Mouse (Mus musculus) thymus, adult 2 months (tissue): Measurements from ENCODE around the gene Prss16. TPM values are rescaled to one million over a fixed set of nuclear protein-coding genes. Genes with fewer than 3 reads are reported as not detected.

ENCODE experiments used
- DNase-seq: peaks from one replicate; pipeline ENCODE4 v3.0.0; 2021
- H3K27ac ChIP-seq: fragments of 200-500 bp; 2 replicates; pipeline ENCODE4 v1.5.1; 2012; ENCODE audit warnings: low read length, control low read depth; ENCODE audit not compliant: control insufficient read depth, insufficient read depth
- H3K27me3 ChIP-seq: fragments of 200-500 bp; 2 replicates; pipeline ENCODE4 v1.6.1; 2012; ENCODE audit warnings: mild to moderate bottlenecking, low read length, moderate library complexity, mixed read lengths; ENCODE audit not compliant: control insufficient read depth, insufficient read depth
- H3K36me3 ChIP-seq: fragments of 200-500 bp; 2 replicates; pipeline ENCODE4 v1.6.1; 2012; ENCODE audit warnings: mild to moderate bottlenecking, low read length, moderate library complexity; ENCODE audit not compliant: control insufficient read depth, insufficient read depth
- H3K4me1 ChIP-seq: fragments of 200-500 bp; replicated peaks from 2 replicates; pipeline ENCODE4 v1.6.1; 2012; ENCODE audit warnings: low read length; ENCODE audit not compliant: control insufficient read depth, insufficient read depth
- H3K4me3 ChIP-seq: fragments of 200-500 bp; 2 replicates; pipeline ENCODE4 v1.5.1; 2012; ENCODE audit warnings: mild to moderate bottlenecking, low read length, control low read depth, moderate library complexity; ENCODE audit not compliant: control insufficient read depth, insufficient read depth
- CTCF ChIP-seq: fragments of 200-500 bp; IDR thresholded peaks from 2 replicates; pipeline ENCODE4 v1.5.1; 2012; ENCODE audit warnings: mild to moderate bottlenecking, control low read depth, low read length, moderate library complexity, borderline replicate concordance; ENCODE audit not compliant: control insufficient read depth, poor library complexity, insufficient read depth; ENCODE audit errors: extremely low read depth
- POLR2A ChIP-seq: fragments of 200-500 bp; IDR thresholded peaks from 2 replicates; pipeline ENCODE4 v1.6.1; 2012; ENCODE audit warnings: mild to moderate bottlenecking, low read length, control low read depth, moderate library complexity; ENCODE audit not compliant: control insufficient read depth, poor library complexity, insufficient read depth; ENCODE audit errors: extremely low read depth
- WGBS: fragments of 180-500 bp; shearing (Covaris S2); methylation state at CpG from one replicate; pipeline ENCODE4 v1.1.7; 2018; 5-methylcytosine and 5-hydroxymethylcytosine counted together
- polyA plus RNA-seq: library from polyadenylated mRNA; depleted of rRNA; stranded (reverse); fragments of >200 nt; gene quantifications from 2 replicates; pipeline ENCODE4 v1.2.3, GENCODE M21; 2012

Gene Prss16
- polyA plus RNA-seq, 1 experiment = 1,004 TPM

DNA sequence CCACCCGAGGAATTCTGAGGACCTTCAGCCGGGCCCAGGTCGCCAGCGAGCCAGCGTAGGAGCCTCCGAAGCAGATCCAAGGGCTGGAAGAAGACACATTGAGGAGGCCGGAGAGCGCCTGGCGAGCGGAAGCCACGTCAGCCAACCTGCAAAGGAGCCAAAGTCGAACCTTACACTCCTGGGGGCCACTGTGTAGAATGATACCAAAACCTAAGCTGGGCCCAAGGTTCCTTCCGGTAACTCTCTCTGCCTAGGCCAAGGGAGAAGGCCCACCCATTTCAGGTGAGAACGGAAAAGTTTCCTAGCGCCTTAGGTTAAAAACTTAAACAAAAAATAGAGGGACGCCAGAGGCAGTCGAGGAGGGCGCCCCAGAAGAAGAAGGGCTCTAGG is 2.4 kb downstream of the Prss16 start:
- Histone ChIP-seq H3K27me3 (peaks cover 4% of the 10 kb centered on the region; the same call in 1 of the 2 replicates), H3K36me3 (no peaks in the 10 kb centered on the region), H3K4me3 (peak overlapping the region; percentile 69), H3K4me1 (peaks cover 11% of the 10 kb centered on the region), H3K27ac (no peak overlapping the region)
- no peak for DNase-seq
- TF ChIP-seq CTCF (no peak), POLR2A (no peak)
- 23% methylated on average over 18 of the region's 18 CpGs for WGBS

DNA sequence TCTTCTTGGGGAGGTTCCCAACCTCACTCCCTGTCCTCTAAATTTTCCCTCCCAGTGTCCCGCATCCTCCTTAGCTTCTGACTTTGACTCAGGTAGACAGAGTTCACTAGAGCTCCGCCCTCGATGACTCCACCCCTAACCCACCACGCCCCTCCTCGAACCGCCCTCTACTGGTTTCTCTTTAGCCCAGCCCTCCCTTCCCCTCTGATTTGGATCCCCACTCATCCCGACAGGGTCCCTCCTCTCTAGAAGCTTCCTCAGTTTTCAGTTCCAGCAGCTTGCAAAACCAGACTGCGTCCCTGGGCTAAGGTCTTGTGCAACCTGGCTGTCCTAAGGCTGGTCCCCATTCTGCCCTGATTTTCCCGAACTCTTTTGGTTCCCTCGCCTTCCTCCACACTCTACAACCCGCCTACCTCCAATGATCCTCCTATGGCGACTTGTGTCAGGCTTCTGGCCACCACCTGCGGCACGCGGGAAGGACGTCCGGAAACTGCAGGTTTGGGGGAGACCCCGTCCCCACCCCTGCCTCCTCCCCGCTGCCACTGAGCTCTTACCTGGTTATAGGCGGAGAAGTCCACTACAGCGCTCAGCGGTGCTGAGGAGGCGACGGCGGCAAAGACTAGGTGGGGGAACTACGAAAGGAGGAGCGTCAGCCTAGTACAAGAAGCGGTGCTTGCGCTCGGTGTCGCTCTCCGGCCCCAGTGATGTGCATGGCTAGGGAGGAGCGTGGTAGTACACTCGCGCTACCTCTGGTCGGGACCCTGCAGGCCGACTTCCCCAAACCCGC is 3.0 kb downstream of the Prss16 start:
- peaks cover 4% of the 10 kb centered on the region; the same call in 1 of the 2 replicates for H3K27me3 ChIP-seq
- H3K36me3 ChIP-seq = no peaks in the 10 kb centered on the region
- peaks cover 16% of the 10 kb centered on the region for H3K4me1 ChIP-seq
- peak; percentile 77 for DNase-seq
- peak overlapping the region; percentile 69 for H3K4me3 ChIP-seq
- no peak overlapping the region for H3K27ac ChIP-seq
- WGBS = under 1% methylated on average over 38 of the region's 38 CpGs
- TF ChIP-seq POLR2A (no peak), CTCF (no peak)

DNA sequence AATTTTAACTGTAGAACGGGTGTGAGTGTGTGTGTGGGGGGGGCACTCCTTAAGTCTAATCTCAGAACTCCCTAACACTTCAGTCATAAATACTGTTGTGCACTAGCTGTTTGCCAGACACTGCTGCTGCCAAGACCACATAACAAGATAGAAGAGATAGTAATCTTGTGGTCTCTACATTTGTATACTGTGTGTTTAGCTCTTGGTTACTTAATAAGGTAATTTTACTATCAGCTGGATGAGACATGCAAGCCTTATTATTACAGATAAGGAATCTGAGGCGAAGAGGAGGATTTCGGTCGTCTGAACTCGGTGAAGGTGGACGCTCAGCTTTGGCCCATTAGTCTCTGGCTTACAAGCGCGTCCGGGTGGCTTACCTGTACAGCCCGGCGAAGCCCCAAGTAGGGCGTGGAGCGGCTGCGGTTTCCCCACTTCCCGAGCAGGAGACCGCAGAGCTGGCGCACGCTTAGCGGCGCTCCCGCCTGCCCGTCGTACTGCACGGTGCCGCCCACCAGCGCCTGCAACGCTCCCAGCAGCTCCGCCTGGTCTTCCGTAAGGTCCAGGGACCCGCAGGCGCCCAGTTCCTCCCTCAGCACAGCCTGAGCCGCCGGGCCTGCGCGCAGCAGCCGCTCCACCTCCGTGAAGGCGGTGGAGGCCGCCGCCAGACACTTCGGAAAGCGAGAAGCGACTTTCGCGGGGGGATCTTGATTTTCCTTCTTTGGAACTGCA is 3.8 kb downstream of the Prss16 start:
- TF ChIP-seq CTCF (0 out of 2 replicates have a peak, but pooled peaks have one; percentile 21), POLR2A (no peak)
- H3K4me3 ChIP-seq = peak overlapping the region; percentile 69
- H3K27ac ChIP-seq = no peak overlapping the region
- peak; percentile 71 for DNase-seq
- under 1% methylated on average over 45 of the region's 45 CpGs for WGBS
- H3K36me3 ChIP-seq = no peaks in the 10 kb centered on the region
- peaks cover 19% of the 10 kb centered on the region for H3K4me1 ChIP-seq
- peaks cover 4% of the 10 kb centered on the region; the same call in 1 of the 2 replicates for H3K27me3 ChIP-seq

DNA sequence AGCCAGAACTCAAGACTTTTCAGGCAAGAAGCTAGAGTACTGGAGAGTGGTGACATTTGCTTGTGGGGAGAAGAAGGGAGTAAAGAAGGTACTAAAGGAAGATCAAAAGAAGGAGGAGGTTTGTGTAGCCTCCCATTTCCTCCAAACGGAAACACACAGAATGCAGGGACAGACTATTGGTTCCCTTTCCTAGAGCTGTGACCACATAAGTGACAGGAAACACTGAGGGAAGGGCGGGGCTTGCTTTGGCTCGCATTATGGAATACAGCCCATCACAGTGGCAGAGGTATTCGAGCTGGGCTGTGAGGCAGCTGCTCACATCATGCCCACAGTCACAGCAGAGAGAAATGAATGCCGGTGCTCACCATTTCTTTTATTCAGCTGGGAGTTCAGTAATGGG is 7.7 kb downstream of the Prss16 start:
- Histone ChIP-seq H3K27ac (no peak overlapping the region), H3K27me3 (peaks cover 9% of the 10 kb centered on the region), H3K4me1 (peaks cover 19% of the 10 kb centered on the region), H3K36me3 (no peaks in the 10 kb centered on the region), H3K4me3 (no peak overlapping the region)
- no peak for DNase-seq
- 0% methylated on average over 5 of the region's 5 CpGs for whole genome bisulfite sequencing
- TF ChIP-seq CTCF = no peak
- no peak for TF ChIP-seq POLR2A

DNA sequence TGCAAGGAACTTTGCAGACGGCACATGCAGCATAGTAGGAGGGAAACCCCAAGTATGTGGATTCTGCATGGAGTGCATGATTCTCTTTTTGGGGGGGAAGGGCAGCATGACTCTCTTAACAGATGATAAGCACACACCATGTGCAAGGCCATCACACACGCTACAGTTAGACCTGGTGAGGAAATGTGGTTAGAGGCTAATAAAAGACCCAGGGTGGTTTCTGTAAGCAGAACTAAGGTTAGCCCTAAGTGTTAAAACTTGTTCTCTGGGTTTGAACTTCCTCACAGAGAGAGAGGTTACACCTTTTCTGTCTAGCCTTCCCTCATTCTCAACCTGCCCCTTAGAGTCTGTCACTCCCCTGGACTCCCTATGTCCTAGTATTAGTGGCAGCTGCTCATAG is 8.2 kb downstream of the Prss16 start:
- no peak for DNase-seq
- TF ChIP-seq CTCF = no peak
- TF ChIP-seq POLR2A = no peak
- H3K27ac ChIP-seq = no peak overlapping the region
- peaks cover 14% of the 10 kb centered on the region for H3K4me1 ChIP-seq
- H3K4me3 ChIP-seq = no peak overlapping the region
- WGBS = 26% methylated on average over 2 of the region's 2 CpGs
- no peaks in the 10 kb centered on the region for H3K36me3 ChIP-seq
- peaks cover 9% of the 10 kb centered on the region for H3K27me3 ChIP-seq

DNA sequence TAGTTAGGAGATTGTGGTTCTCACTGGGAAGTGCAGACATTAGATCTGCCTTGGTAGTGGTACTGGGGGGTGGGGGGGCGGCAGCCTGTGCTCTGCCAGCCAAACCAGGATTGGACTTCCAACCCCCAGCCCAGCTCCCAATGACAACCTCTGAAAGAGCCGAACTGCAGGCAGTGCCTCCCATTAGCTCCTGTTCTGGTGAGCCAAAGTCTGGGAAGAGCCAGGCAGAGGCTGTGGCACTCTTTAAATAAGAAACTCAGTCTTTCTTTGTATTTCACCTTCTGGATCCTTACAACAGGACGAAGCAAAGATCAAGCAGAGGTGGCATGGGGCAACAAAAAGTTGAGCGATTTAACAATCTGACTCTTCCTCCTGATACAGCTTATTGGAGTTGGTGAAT is 10.4 kb downstream of the Prss16 start:
- Histone ChIP-seq H3K27me3 (peaks cover 15% of the 10 kb centered on the region), H3K36me3 (no peaks in the 10 kb centered on the region), H3K4me3 (no peak overlapping the region), H3K4me1 (peaks cover 14% of the 10 kb centered on the region), H3K27ac (no peak overlapping the region)
- no peak for DNase-seq
- TF ChIP-seq CTCF = no peak
- no peak for TF ChIP-seq POLR2A
- WGBS = 90% methylated on average over 4 of the region's 4 CpGs
